Mouse (Mus musculus): Measurements from ENCODE around the gene Neurog3. TPM values are rescaled to one million over a fixed set of nuclear protein-coding genes. Genes with fewer than 3 reads are reported as not detected.

The Neurog3 gene
- not detected in 2 replicates for polyA plus RNA-seq (2015; fragmentation: Nextera tagmentation; extraction: Ambion mirVana)

GRCm38 (mm10) chr10:62132691-62133281 lies at the start of gene Neurog3:
Neurog3 (plus strand) TSS chr10:62133090.
- DNase-seq (ENCODE audit: low spot score), result no peak

GRCm38 (mm10) chr10:62086044-62086443 lies 46.8 kb upstream of the Neurog3 start:
- no peak for DNase-seq (ENCODE audit: low spot score)

GRCm38 (mm10) chr10:62086826-62087225 lies 46.1 kb upstream of the Neurog3 start:
- DNase-seq (ENCODE audit: low spot score), result no peak

GRCm38 (mm10) chr10:62088411-62088810 lies 44.5 kb upstream of the Neurog3 start:
- DNase-seq (ENCODE audit: low spot score), result no peak

GRCm38 (mm10) chr10:62089071-62089470 lies 43.8 kb upstream of the Neurog3 start:
- no peak for DNase-seq (ENCODE audit: low spot score)

- no peak for DNase-seq (ENCODE audit: low spot score)
These were observed 43.4 kb upstream of the Neurog3 start for GRCm38 (mm10) chr10:62089486-62089885.

- no peak for DNase-seq (ENCODE audit: low spot score)
These were observed 39.0 kb upstream of the Neurog3 start for GRCm38 (mm10) chr10:62093903-62094302.

GRCm38 (mm10) chr10:62094401-62094800 lies 38.5 kb upstream of the Neurog3 start:
- DNase-seq (ENCODE audit: low spot score), result no peak

- DNase-seq (ENCODE audit: low spot score), result no peak
These were observed 33.0 kb upstream of the Neurog3 start for GRCm38 (mm10) chr10:62099749-62100403.

- peak; percentile 60 for DNase-seq (ENCODE audit: low spot score)
These were observed 31.1 kb upstream of the Neurog3 start for GRCm38 (mm10) chr10:62101504-62102439.

- DNase-seq (ENCODE audit: low spot score), result peak; percentile 68
These were observed 27.9 kb upstream of the Neurog3 start for GRCm38 (mm10) chr10:62104835-62105576.

- no peak for DNase-seq (ENCODE audit: low spot score)
These were observed 25.8 kb upstream of the Neurog3 start for GRCm38 (mm10) chr10:62107048-62107447.

GRCm38 (mm10) chr10:62110504-62111206 lies 22.2 kb upstream of the Neurog3 start:
- peak; percentile 70 for DNase-seq (ENCODE audit: low spot score)

GRCm38 (mm10) chr10:62111207-62111576 lies 21.7 kb upstream of the Neurog3 start:
- no peak for DNase-seq (ENCODE audit: low spot score)

- no peak for DNase-seq (ENCODE audit: low spot score)
These were observed 18.8 kb upstream of the Neurog3 start for GRCm38 (mm10) chr10:62113865-62114647.

- DNase-seq (ENCODE audit: low spot score), result no peak
These were observed 5.8 kb upstream of the Neurog3 start for GRCm38 (mm10) chr10:62127137-62127536.

- DNase-seq (ENCODE audit: low spot score), result no peak
These were observed 5.1 kb upstream of the Neurog3 start for GRCm38 (mm10) chr10:62127711-62128231.

- DNase-seq (ENCODE audit: low spot score), result no peak
These were observed 4.5 kb upstream of the Neurog3 start for GRCm38 (mm10) chr10:62128316-62128951.
